Mouse (Mus musculus): ENCODE results near the gene Gm5935. TPM values are rescaled to one million over a fixed set of nuclear protein-coding genes. Genes with fewer than 3 reads are reported as not detected.
"Not testable (repeated sequence)": the region's sequence is repeated elsewhere in the genome, so short reads cannot be mapped to it uniquely, and the experiment has no call there.

Gene Gm5935
- polyA plus RNA-seq (2014; fragmentation: Nextera tagmentation; extraction: Ambion mirVana): not detected in 2 replicates

GRCm38 (mm10) chrX:24775064-24775463 is at the start of gene Gm5935:
Gm5935 (minus strand) TSS chrX:24775164.
- not testable (repeated sequence) for H3K4me1 ChIP-seq (ENCODE audit: control insufficient read depth, insufficient read depth, low read length); H3K9ac ChIP-seq (ENCODE audit: low read length); ATAC-seq (ENCODE audit: low FRiP score); H3K4me3 ChIP-seq (ENCODE audit: low read depth, low read length); DNase-seq (ENCODE audit: low spot score, missing footprints); H3K27ac ChIP-seq (ENCODE audit: low read depth, low read length); H3K4me2 ChIP-seq; H3K9me3 ChIP-seq (ENCODE audit: control insufficient read depth, low read length); H3K36me3 ChIP-seq (ENCODE audit: control insufficient read depth, insufficient read depth, low read length); H3K27me3 ChIP-seq (ENCODE audit: control insufficient read depth, insufficient read depth, low read length)
- 86% methylated on average over 2 of the region's 5 CpGs for WGBS

Other genes with a start within 250 kb of the Gm5935 start
- gene Gm4297, start 200.3 kb downstream of the Gm5935 start, polyA plus RNA-seq (2014; fragmentation: Nextera tagmentation; extraction: Ambion mirVana): not detected in 2 replicates

Data from midbrain, embryonic 11.5 days (tissue).